Mouse (Mus musculus) embryonic facial prominence, embryonic 11.5 days (tissue): Measurements from ENCODE around the gene Cpsf2. TPM values are rescaled to one million over a fixed set of nuclear protein-coding genes. Genes with fewer than 3 reads are reported as not detected.
A peak's percentile ranks its signal among the peaks of the same experiment; 100 is the strongest.
"Not testable (repeated sequence)": the region's sequence is repeated elsewhere in the genome, so short reads cannot be mapped to it uniquely, and the experiment has no call there.

Experiments used
- ATAC-seq: fragments of 200-750 bp; cut with Nextera tagmentation; replicated peaks from 2 replicates; pipeline ENCODE4 v1.8.0; 2017; ENCODE audit warnings: low read depth; ENCODE audit not compliant: insufficient number of reproducible peaks, low FRiP score, low TSS enrichment
- DNase-seq: peaks from one replicate; pipeline ENCODE4 v3.0.0-alpha.2; 2015; ENCODE audit warnings: low spot score
- H3K27ac ChIP-seq: fragments of 300-500 bp; sonication (generic); replicated peaks from 2 replicates; pipeline ENCODE4 v1.5.1; 2014; ENCODE audit warnings: mild to moderate bottlenecking, low read depth, low read length, control low read depth
- H3K27me3 ChIP-seq: fragments of 300-500 bp; sonication (generic); 2 replicates; pipeline ENCODE4 v1.6.1; 2014; ENCODE audit warnings: mild to moderate bottlenecking, low read length, moderate library complexity, mixed read lengths; ENCODE audit not compliant: control insufficient read depth, insufficient read depth
- H3K36me3 ChIP-seq: fragments of 300-500 bp; sonication (generic); replicated peaks from 2 replicates; pipeline ENCODE4 v1.6.1; 2014; ENCODE audit warnings: low read depth, mild to moderate bottlenecking, low read length, moderate library complexity, mixed read lengths; ENCODE audit not compliant: control insufficient read depth, insufficient read depth
- H3K4me1 ChIP-seq: fragments of 300-500 bp; sonication (generic); 2 replicates; pipeline ENCODE4 v1.6.1; 2014; ENCODE audit warnings: low read length, mixed read lengths; ENCODE audit not compliant: control insufficient read depth, insufficient read depth
- H3K4me2 ChIP-seq: fragments of 300-500 bp; sonication (generic); 2 replicates; pipeline ENCODE4 v1.6.1; 2014; ENCODE audit warnings: low read depth, mild to moderate bottlenecking, control low read depth, low read length, moderate library complexity
- H3K4me3 ChIP-seq: fragments of 300-500 bp; sonication (generic); 2 replicates; pipeline ENCODE4 v1.5.1; 2014; ENCODE audit warnings: low read depth, low read length, control low read depth
- H3K9ac ChIP-seq: fragments of 300-500 bp; sonication (generic); replicated peaks from 2 replicates; pipeline ENCODE4 v1.6.1; 2014; ENCODE audit warnings: mild to moderate bottlenecking, control low read depth, low read length
- H3K9me3 ChIP-seq: fragments of 300-500 bp; sonication (generic); replicated peaks from 2 replicates; pipeline ENCODE4 v1.6.1; 2016; ENCODE audit warnings: mild to moderate bottlenecking, low read length, inconsistent platforms, mixed read lengths; ENCODE audit not compliant: control insufficient read depth
- WGBS: fragments of 180-500 bp; shearing (Covaris S2); extraction: QIAGEN DNeasy Blood & Tissue Kit; methylation state at CpG from one replicate; pipeline ENCODE4 v1.1.7; 2014; 5-methylcytosine and 5-hydroxymethylcytosine counted together
- polyA plus RNA-seq: library from polyadenylated mRNA; unstranded; fragments of >200 nt; fragmentation: Nextera tagmentation; extraction: Ambion mirVana; gene quantifications from 2 replicates; pipeline ENCODE4 v1.2.1, GENCODE M21; 2014

The Cpsf2 gene
- polyA plus RNA-seq, 1 experiment from 2014 or later, result 46.5 TPM

GRCm38 (mm10) chr12:101957079-101957941 lies 18.5 kb upstream of the Cpsf2 start:
- H3K27me3 ChIP-seq, result no peaks in the 10 kb centered on the region
- DNase-seq (peak; percentile 10), ATAC-seq (no peak)
- no peaks in the 10 kb centered on the region for H3K9me3 ChIP-seq
- peak overlapping the region; percentile 44 for H3K4me2 ChIP-seq
- peak overlapping the region; percentile 83 for H3K9ac ChIP-seq
- no peaks in the 10 kb centered on the region for H3K36me3 ChIP-seq
- H3K4me1 ChIP-seq, result no peaks in the 10 kb centered on the region
- no peak overlapping the region for H3K27ac ChIP-seq
- H3K4me3 ChIP-seq, result peak overlapping the region; percentile 92
- 15% methylated on average over 26 of the region's 26 CpGs for WGBS

DNA sequence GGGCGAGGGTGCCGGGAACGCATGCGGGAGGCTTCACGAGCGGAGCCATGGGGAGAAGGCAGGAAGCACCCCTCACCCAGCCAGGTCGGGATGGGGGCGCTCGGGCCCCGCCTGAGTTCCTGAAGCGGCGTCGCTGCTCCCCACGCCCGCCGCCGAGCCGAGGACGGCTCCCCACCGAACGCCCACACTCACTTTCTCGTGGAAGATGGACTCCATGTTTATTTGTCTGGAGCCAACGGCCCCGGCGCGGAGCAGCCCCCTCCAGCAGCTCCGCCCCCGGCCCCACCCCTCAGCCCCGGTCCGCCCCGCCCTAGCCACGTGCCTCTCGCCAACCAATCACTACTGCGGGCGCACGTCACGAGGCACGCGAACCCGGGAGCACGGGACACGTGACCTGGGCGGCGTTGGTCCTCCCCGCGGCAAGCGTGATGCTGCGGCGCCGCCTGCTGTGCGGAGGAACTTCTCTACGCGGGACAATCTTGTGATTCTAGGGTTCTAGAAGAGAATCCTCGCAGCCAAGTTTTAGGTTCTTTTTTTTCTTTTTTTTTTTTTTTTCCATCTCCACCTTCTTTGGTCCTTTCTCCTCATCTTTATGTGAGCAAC lies 17.7 kb upstream of the Cpsf2 start, which contains the start of gene Atxn3:
Atxn3 (minus strand) TSS at position 305 of the 603 bp plus-strand sequence.
- under 1% methylated on average over 50 of the region's 54 CpGs for WGBS
- ATAC-seq (peak; percentile 94), DNase-seq (peak; percentile 97)
- Histone ChIP-seq H3K36me3 (no peaks in the 10 kb centered on the region), H3K4me1 (no peaks in the 10 kb centered on the region), H3K4me2 (peak within 1 kb of the TSS; percentile 44), H3K27ac (no peak within 1 kb of the TSS), H3K4me3 (peak within 1 kb of the TSS; percentile 92), H3K9me3 (no peaks in the 10 kb centered on the region), H3K27me3 (no peaks in the 10 kb centered on the region), H3K9ac (peak within 1 kb of the TSS; percentile 83)

- WGBS, result 56% methylated on average over 9 of the region's 9 CpGs
- H3K4me2 ChIP-seq, result no peak overlapping the region; the same call in 1 of the 2 replicates
- H3K36me3 ChIP-seq, result no peaks in the 10 kb centered on the region
- H3K4me1 ChIP-seq, result no peaks in the 10 kb centered on the region
- H3K9ac ChIP-seq, result no peak overlapping the region
- H3K4me3 ChIP-seq, result no peak overlapping the region
- no peaks in the 10 kb centered on the region for H3K9me3 ChIP-seq
- DNase-seq (no peak), ATAC-seq (no peak; the same call in 1 of the 2 replicates)
- no peak overlapping the region for H3K27ac ChIP-seq
- H3K27me3 ChIP-seq, result no peaks in the 10 kb centered on the region
Measured at GRCm38 (mm10) chr12:101958556-101958955, 17.2 kb upstream of the Cpsf2 start.

- not testable (repeated sequence) for ATAC-seq
Measured at GRCm38 (mm10) chr12:101958960-101959780, 16.6 kb upstream of the Cpsf2 start.

GRCm38 (mm10) chr12:101971311-101971710 lies 4.5 kb upstream of the Cpsf2 start:
- Histone ChIP-seq H3K27ac (no peak overlapping the region), H3K9ac (no peak overlapping the region), H3K36me3 (no peaks in the 10 kb centered on the region; the same call in 1 of the 2 replicates), H3K27me3 (no peaks in the 10 kb centered on the region), H3K4me3 (no peak overlapping the region), H3K9me3 (no peaks in the 10 kb centered on the region), H3K4me2 (no peak overlapping the region), H3K4me1 (no peaks in the 10 kb centered on the region)
- ATAC-seq, result no peak
- 98% methylated on average over 2 of the region's 2 CpGs for WGBS
- no peak for DNase-seq

More at GRCm38 (mm10) chr12:101958960-101959780, 16.6 kb upstream of the Cpsf2 start:
- not testable (repeated sequence) for H3K4me3 ChIP-seq, H3K27me3 ChIP-seq, H3K4me1 ChIP-seq, H3K4me2 ChIP-seq, DNase-seq, H3K9ac ChIP-seq, H3K27ac ChIP-seq, H3K36me3 ChIP-seq, H3K9me3 ChIP-seq
- 91% methylated on average over 5 of the region's 5 CpGs for WGBS

GRCm38 (mm10) chr12:101972230-101972629 lies 3.6 kb upstream of the Cpsf2 start:
- no peak for ATAC-seq
- Histone ChIP-seq H3K9ac (no peak overlapping the region), H3K4me1 (no peaks in the 10 kb centered on the region), H3K27me3 (no peaks in the 10 kb centered on the region), H3K4me3 (no peak overlapping the region), H3K27ac (no peak overlapping the region), H3K36me3 (no peaks in the 10 kb centered on the region; the same call in 1 of the 2 replicates), H3K4me2 (no peak overlapping the region), H3K9me3 (no peaks in the 10 kb centered on the region)
- no peak for DNase-seq
- WGBS, result 93% methylated on average over 3 of the region's 3 CpGs

DNA sequence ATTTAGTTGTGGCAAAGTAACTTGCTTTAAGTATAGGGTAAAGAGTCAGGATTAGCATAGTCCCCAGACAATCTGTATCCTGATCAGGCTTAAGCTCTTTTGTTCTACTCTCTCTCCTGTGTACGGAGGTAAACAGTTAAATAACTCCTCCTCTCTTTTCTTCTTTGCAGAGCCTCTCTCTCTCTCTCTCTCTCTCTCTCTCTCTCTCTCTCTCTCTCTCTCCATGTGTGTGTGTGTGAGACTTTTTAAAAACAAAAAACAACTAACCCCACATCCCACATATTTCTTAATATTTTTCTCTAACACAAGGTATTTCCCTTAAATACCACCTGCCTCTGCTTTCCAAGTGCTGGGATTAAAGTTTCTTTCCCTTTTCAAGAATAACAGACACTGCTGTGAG lies 1.2 kb upstream of the Cpsf2 start:
- Histone ChIP-seq H3K4me2 (peak overlapping the region; percentile 49), H3K27me3 (no peaks in the 10 kb centered on the region), H3K4me3 (peak overlapping the region; percentile 86), H3K9ac (no peak overlapping the region; the same call in 1 of the 2 replicates), H3K27ac (no peak overlapping the region), H3K9me3 (no peaks in the 10 kb centered on the region), H3K4me1 (no peaks in the 10 kb centered on the region), H3K36me3 (no peaks in the 10 kb centered on the region; the same call in 1 of the 2 replicates)
- 23% methylated on average over 1 of the region's 1 CpGs for WGBS
- ATAC-seq (no peak), DNase-seq (no peak)
